Mouse (Mus musculus) forebrain, postnatal 0 days (tissue): ENCODE results near the gene Epor. TPM values are rescaled to one million over a fixed set of nuclear protein-coding genes. Genes with fewer than 3 reads are reported as not detected.
A peak's percentile ranks its signal among the peaks of the same experiment; 100 is the strongest.

Experiments
- ATAC-seq: fragments of 200-750 bp; cut with Nextera tagmentation; 2 replicates; pipeline ENCODE4 v1.8.0; 2017; ENCODE audit warnings: mild to moderate bottlenecking, moderate library complexity
- DNase-seq: peaks from one replicate; pipeline ENCODE4 v3.0.0-alpha.2; 2015
- H3K27ac ChIP-seq: fragments of 300-500 bp; sonication (generic); 2 replicates; pipeline ENCODE4 v1.5.1; 2014; ENCODE audit warnings: low read depth, mild to moderate bottlenecking, antibody characterized with exemption, low read length, moderate library complexity, mixed read lengths
- H3K27me3 ChIP-seq: fragments of 300-500 bp; sonication (generic); 2 replicates; pipeline ENCODE4 v1.6.1; 2014; ENCODE audit warnings: mild to moderate bottlenecking, low read length, mixed read lengths; ENCODE audit not compliant: insufficient read depth
- H3K36me3 ChIP-seq: fragments of 300-500 bp; sonication (generic); 2 replicates; pipeline ENCODE4 v1.6.1; 2014; ENCODE audit warnings: mild to moderate bottlenecking, moderate library complexity; ENCODE audit not compliant: insufficient read depth
- H3K4me1 ChIP-seq: fragments of 300-500 bp; sonication (generic); 2 replicates; pipeline ENCODE4 v1.6.1; 2014; ENCODE audit warnings: antibody characterized with exemption; ENCODE audit not compliant: insufficient read depth
- H3K4me2 ChIP-seq: fragments of 300-500 bp; sonication (generic); 2 replicates; pipeline ENCODE4 v1.6.1; 2014; ENCODE audit warnings: low read depth, mild to moderate bottlenecking, moderate library complexity
- H3K4me3 ChIP-seq: fragments of 300-500 bp; sonication (generic); 2 replicates; pipeline ENCODE4 v1.5.1; 2014; ENCODE audit warnings: low read depth, low read length, mixed read lengths
- H3K9ac ChIP-seq: fragments of 300-500 bp; sonication (generic); 2 replicates; pipeline ENCODE4 v1.6.1; 2014; ENCODE audit warnings: mild to moderate bottlenecking
- H3K9me3 ChIP-seq: fragments of 300-500 bp; sonication (generic); 2 replicates; pipeline ENCODE4 v1.6.1; 2016; ENCODE audit warnings: low read length
- CTCF ChIP-seq: sonication (generic); IDR thresholded peaks from 2 replicates; pipeline ENCODE4 v1.5.1; 2016; ENCODE audit warnings: antibody characterized with exemption, control low read depth, low read depth
- WGBS: fragments of 180-500 bp; shearing (Covaris S2); extraction: QIAGEN DNeasy Blood & Tissue Kit; methylation state at CpG from one replicate; pipeline ENCODE4 v1.1.7; 2014; 5-methylcytosine and 5-hydroxymethylcytosine counted together
- polyA plus RNA-seq: library from polyadenylated mRNA; unstranded; fragments of >200 nt; fragmentation: Nextera tagmentation; extraction: Ambion mirVana; gene quantifications from 2 replicates; pipeline ENCODE4 v1.2.1, GENCODE M21; 2015
- total RNA-seq: library from RNA; depleted of rRNA; stranded (reverse); fragments of >200 nt; gene quantifications from 2 replicates; pipeline ENCODE4 v1.2.3, GENCODE M21; 2014

The Epor gene
- total and polyA plus RNA-seq, 2 experiments from 2014 or later, result 0.24 to 2.4 TPM

- no peaks in the 10 kb centered on the region for H3K36me3 ChIP-seq
- no peak overlapping the region for H3K27ac ChIP-seq
- no peak overlapping the region for H3K4me3 ChIP-seq
- DNase-seq (no peak), ATAC-seq (no peak)
- no peaks in the 10 kb centered on the region for H3K9me3 ChIP-seq
- H3K9ac ChIP-seq, result no peak overlapping the region
- 14% methylated on average over 26 of the region's 36 CpGs for whole genome bisulfite sequencing
- peak overlapping the region; percentile 59; the same call in 1 of the 2 replicates for H3K4me2 ChIP-seq
- TF ChIP-seq CTCF, result no peak
- peaks cover 43% of the 10 kb centered on the region for H3K27me3 ChIP-seq
- H3K4me1 ChIP-seq, result peaks cover 8% of the 10 kb centered on the region
Observed at GRCm38 (mm10) chr9:21987592-21988342, 24.5 kb upstream of the Epor start.

DNA sequence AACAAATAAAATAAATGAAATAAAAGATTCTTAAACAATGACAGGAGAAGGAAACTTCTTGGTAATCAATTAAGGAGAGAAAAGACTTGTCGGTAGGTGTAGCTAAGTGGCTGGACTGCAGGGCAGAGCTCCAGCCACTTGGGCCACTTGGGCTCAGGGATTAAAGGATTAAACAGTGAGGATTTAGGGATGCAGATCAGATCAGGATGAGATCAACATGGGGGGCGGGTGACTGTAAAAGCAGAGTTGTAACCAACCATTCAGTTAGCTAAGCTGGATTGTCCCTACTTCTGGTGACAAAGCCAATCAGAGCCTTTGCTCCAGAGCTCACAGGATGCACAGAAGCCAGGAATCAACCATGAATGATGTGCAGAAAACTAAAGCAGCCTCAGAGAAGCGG, 20.6 kb upstream of the Epor start:
- Histone ChIP-seq H3K36me3 (no peaks in the 10 kb centered on the region), H3K4me2 (no peak overlapping the region), H3K4me3 (no peak overlapping the region), H3K27me3 (peaks cover 18% of the 10 kb centered on the region), H3K4me1 (peaks cover 6% of the 10 kb centered on the region; the same call in 1 of the 2 replicates), H3K27ac (no peak overlapping the region), H3K9me3 (no peaks in the 10 kb centered on the region), H3K9ac (no peak overlapping the region)
- TF ChIP-seq CTCF, result no peak
- ATAC-seq, result no peak
- no peak for DNase-seq
- WGBS, result 4% methylated on average over 3 of the region's 3 CpGs

GRCm38 (mm10) chr9:21978398-21979128, 15.3 kb upstream of the Epor start:
- Histone ChIP-seq H3K4me2 (no peak overlapping the region), H3K27me3 (0 out of 2 replicates have a peak, but pooled peaks cover 3% of the 10 kb centered on the region), H3K36me3 (no peaks in the 10 kb centered on the region), H3K27ac (no peak overlapping the region), H3K4me1 (no peaks in the 10 kb centered on the region), H3K4me3 (no peak overlapping the region), H3K9ac (no peak overlapping the region), H3K9me3 (no peaks in the 10 kb centered on the region)
- 91% methylated on average over 4 of the region's 4 CpGs for WGBS
- ATAC-seq (no peak), DNase-seq (no peak)
- TF ChIP-seq CTCF, result no peak

DNA sequence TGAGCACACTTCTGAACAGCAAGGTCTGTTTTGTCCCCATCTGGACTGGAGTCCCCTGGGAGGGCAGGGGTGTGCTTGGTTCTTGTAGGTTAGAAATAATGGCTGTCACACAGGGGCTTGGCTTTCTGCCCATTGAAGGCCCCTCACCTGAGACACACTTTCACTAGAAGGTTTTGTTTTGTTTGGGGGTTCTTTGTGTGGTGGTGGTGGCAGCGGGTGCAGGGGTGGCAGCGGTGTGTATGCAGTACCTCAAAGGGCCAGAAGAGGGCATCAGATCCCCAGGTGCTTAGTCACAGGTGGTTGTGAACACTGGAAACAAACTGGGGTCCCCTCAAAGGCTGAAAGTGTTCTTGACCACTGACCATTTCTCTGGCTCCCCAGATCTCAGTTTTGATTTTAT, 14.7 kb upstream of the Epor start:
- 41% methylated on average over 2 of the region's 2 CpGs for WGBS
- ATAC-seq, result no peak
- Histone ChIP-seq H3K9ac (no peak overlapping the region), H3K27ac (no peak overlapping the region), H3K36me3 (no peaks in the 10 kb centered on the region), H3K9me3 (no peaks in the 10 kb centered on the region), H3K4me2 (no peak overlapping the region), H3K4me1 (no peaks in the 10 kb centered on the region), H3K4me3 (no peak overlapping the region), H3K27me3 (0 out of 2 replicates have a peak, but pooled peaks cover 3% of the 10 kb centered on the region)
- TF ChIP-seq CTCF, result peak; percentile 53
- no peak for DNase-seq

DNA sequence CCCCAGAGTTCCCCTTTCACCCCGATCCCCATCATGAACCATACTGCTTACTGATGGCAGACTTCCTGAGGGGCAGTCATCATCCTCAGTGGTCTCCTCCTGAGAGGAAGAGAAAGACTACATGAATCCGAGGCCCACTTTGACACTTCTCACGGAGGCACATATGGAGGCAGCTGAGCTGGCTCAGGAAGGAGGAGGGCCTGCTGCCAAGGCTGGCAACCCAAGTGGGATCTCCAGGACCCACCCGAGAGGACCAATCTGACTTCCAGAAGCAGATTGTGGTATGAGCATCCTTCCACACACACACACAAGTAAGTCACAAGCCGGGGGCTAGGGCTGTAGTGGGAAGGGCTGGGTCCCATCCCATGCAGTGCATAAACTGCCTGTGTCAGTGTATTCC, 14.0 kb upstream of the Epor start:
- no peaks in the 10 kb centered on the region for H3K27me3 ChIP-seq
- H3K36me3 ChIP-seq, result no peaks in the 10 kb centered on the region
- no peaks in the 10 kb centered on the region for H3K4me1 ChIP-seq

GRCm38 (mm10) chr9:21976626-21977175, 13.4 kb upstream of the Epor start:
- Histone ChIP-seq H3K36me3 (no peaks in the 10 kb centered on the region), H3K9me3 (no peaks in the 10 kb centered on the region), H3K27ac (no peak overlapping the region), H3K27me3 (no peaks in the 10 kb centered on the region), H3K4me1 (no peaks in the 10 kb centered on the region), H3K4me2 (no peak overlapping the region), H3K9ac (no peak overlapping the region), H3K4me3 (no peak overlapping the region)
- no peak for TF ChIP-seq CTCF
- 77% methylated on average over 10 of the region's 10 CpGs for WGBS
- ATAC-seq, result no peak
- no peak for DNase-seq

More for the DNA sequence above, 14.0 kb upstream of the Epor start:
- Histone ChIP-seq H3K9me3 (no peaks in the 10 kb centered on the region), H3K4me2 (no peak overlapping the region), H3K27ac (no peak overlapping the region), H3K9ac (no peak overlapping the region), H3K4me3 (no peak overlapping the region)
- 61% methylated on average over 5 of the region's 5 CpGs for WGBS
- no peak for DNase-seq
- ATAC-seq, result peak; percentile 38; the same call in 1 of the 2 replicates
- TF ChIP-seq CTCF, result no peak

- no peaks in the 10 kb centered on the region for H3K27me3 ChIP-seq
- H3K27ac ChIP-seq, result no peak overlapping the region
- H3K4me1 ChIP-seq, result no peaks in the 10 kb centered on the region
- H3K9ac ChIP-seq, result no peak overlapping the region
- 91% methylated on average over 4 of the region's 4 CpGs for WGBS
- no peak for ATAC-seq
- no peak overlapping the region for H3K4me2 ChIP-seq
- no peak for TF ChIP-seq CTCF
- DNase-seq, result no peak
- no peak overlapping the region for H3K4me3 ChIP-seq
- no peaks in the 10 kb centered on the region for H3K9me3 ChIP-seq
- no peaks in the 10 kb centered on the region for H3K36me3 ChIP-seq
Observed at GRCm38 (mm10) chr9:21969304-21969703, 6.0 kb upstream of the Epor start.
